Mouse (Mus musculus): ENCODE results near the gene Hist1h1t. TPM values are rescaled to one million over a fixed set of nuclear protein-coding genes. Genes with fewer than 3 reads are reported as not detected.
A peak's percentile ranks its signal among the peaks of the same experiment; 100 is the strongest.

Gene Hist1h1t
- polyA plus RNA-seq, 1 experiment = not detected

- no peak overlapping the region for H3K27ac ChIP-seq (ENCODE audit: insufficient read depth, low read length)
- H3K4me3 ChIP-seq (ENCODE audit: insufficient read depth, low read length) = no peak overlapping the region
- TF ChIP-seq CTCF (IDR thresholded peaks at IDR 0.05; ENCODE audit: extremely low read depth, insufficient read depth, low read length) (no peak), POLR2A (IDR thresholded peaks at IDR 0.05; ENCODE audit: extremely low read depth, insufficient read depth, low read length) (no peak)
- H3K4me1 ChIP-seq (ENCODE audit: control insufficient read depth, insufficient read depth, low read length) = peaks cover 2% of the 10 kb centered on the region; the same call in 1 of the 2 replicates
Measured at GRCm38 (mm10) chr13:23729706-23730105, 34.1 kb downstream of the Hist1h1t start.

DNA sequence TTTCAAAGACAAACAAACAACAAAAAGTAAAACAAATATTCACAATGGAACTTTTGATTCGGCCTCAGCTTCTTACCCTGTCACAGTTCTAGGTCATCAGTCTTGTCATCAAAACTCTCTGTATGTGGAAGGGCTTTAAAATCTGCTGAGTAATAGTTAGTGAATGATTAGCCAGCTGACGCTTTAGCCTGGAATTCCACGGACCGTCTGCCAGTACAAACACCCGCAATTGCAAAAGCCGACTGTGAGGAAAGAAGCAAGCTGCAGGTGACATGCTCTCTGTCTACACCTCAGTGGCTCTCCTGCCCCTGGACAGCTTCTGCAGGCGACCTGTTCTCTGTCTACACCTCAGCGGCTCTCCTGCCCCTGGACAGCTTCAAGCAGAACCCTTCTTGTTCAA is 34.9 kb downstream of the Hist1h1t start:
- Histone ChIP-seq H3K4me1 (ENCODE audit: control insufficient read depth, insufficient read depth, low read length) (peaks cover 2% of the 10 kb centered on the region; the same call in 1 of the 2 replicates), H3K27ac (ENCODE audit: insufficient read depth, low read length) (no peak overlapping the region), H3K4me3 (ENCODE audit: insufficient read depth, low read length) (no peak overlapping the region)
- no peak for TF ChIP-seq CTCF (IDR thresholded peaks at IDR 0.05; ENCODE audit: extremely low read depth, insufficient read depth, low read length)
- TF ChIP-seq POLR2A (IDR thresholded peaks at IDR 0.05; ENCODE audit: extremely low read depth, insufficient read depth, low read length) = no peak

GRCm38 (mm10) chr13:23732156-23732804 is 36.7 kb downstream of the Hist1h1t start:
- Histone ChIP-seq H3K27ac (ENCODE audit: insufficient read depth, low read length) (no peak overlapping the region), H3K4me1 (ENCODE audit: control insufficient read depth, insufficient read depth, low read length) (peaks cover 2% of the 10 kb centered on the region; the same call in 1 of the 2 replicates), H3K4me3 (ENCODE audit: insufficient read depth, low read length) (no peak overlapping the region)
- TF ChIP-seq POLR2A (IDR thresholded peaks at IDR 0.05; ENCODE audit: extremely low read depth, insufficient read depth, low read length) (no peak), CTCF (IDR thresholded peaks at IDR 0.05; ENCODE audit: extremely low read depth, insufficient read depth, low read length) (peak; percentile 88)

DNA sequence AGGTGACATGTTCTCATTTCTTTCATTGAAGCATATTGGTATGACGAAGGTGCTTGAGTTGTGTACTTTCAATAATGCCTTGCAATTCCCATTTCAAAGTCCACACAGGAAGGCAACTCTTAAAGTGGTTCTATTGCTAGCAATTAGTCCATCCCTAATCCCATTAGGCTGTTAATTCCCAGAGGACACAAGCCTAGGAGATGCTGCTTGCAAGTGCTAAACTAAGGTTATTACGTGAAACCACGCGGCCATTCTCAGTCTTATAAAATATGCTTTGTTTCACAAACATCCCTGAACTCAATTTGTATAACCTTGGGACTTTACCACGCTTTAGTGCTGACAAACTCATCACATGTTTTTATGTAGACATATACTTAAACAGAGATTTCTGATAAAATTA is 41.5 kb downstream of the Hist1h1t start:
- Histone ChIP-seq H3K4me3 (ENCODE audit: insufficient read depth, low read length) (no peak overlapping the region), H3K4me1 (ENCODE audit: control insufficient read depth, insufficient read depth, low read length) (peaks cover 1% of the 10 kb centered on the region; the same call in 1 of the 2 replicates), H3K27ac (ENCODE audit: insufficient read depth, low read length) (no peak overlapping the region)
- TF ChIP-seq CTCF (IDR thresholded peaks at IDR 0.05; ENCODE audit: extremely low read depth, insufficient read depth, low read length) (no peak), POLR2A (IDR thresholded peaks at IDR 0.05; ENCODE audit: extremely low read depth, insufficient read depth, low read length) (no peak)

DNA sequence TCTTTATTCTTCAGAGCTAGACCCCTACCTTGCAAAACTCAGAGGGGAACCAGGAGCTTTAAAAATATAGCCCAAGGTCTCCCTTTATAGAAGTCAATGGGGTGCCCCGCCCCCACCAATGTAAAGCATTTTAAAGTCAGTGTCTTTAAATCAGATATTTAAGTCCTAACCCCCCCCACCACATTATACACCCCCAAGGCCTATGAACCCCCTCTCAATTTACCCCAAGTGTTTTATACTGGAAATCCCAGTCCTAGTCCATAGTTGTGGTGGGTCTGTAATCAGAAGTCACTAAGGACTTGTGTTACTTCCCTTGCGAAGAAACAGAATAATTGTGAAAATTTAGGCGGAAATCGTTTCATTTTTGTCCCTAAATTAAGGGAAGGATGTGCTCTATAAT is 42.4 kb downstream of the Hist1h1t start:
- Histone ChIP-seq H3K4me3 (ENCODE audit: insufficient read depth, low read length) (peak overlapping the region; percentile 67; the same call in 1 of the 2 replicates), H3K4me1 (ENCODE audit: control insufficient read depth, insufficient read depth, low read length) (no peaks in the 10 kb centered on the region), H3K27ac (ENCODE audit: insufficient read depth, low read length) (peak overlapping the region; percentile 60; the same call in 1 of the 2 replicates)
- TF ChIP-seq POLR2A (IDR thresholded peaks at IDR 0.05; ENCODE audit: extremely low read depth, insufficient read depth, low read length) (no peak), CTCF (IDR thresholded peaks at IDR 0.05; ENCODE audit: extremely low read depth, insufficient read depth, low read length) (no peak)

DNA sequence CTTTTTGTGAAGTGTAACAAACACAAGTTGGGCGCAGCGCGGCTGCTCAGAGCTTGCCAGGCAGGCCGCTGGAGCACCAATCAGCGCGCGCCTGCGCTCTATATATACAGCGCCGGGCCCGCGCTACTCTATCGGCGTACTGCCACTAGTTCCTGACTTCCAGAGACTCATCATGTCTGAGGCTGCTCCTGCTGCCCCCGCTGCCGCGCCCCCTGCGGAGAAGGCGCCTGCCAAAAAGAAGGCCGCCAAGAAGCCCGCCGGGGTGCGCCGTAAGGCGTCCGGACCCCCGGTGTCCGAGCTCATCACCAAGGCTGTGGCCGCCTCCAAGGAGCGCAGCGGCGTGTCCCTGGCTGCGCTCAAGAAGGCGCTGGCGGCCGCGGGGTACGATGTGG is 43.1 kb downstream of the Hist1h1t start, which contains the start of gene Hist1h1c:
Gene Hist1h1c (plus strand): TSS at position 132 of the 392 bp plus-strand sequence.
- peak within 1 kb of the TSS; percentile 73 for H3K27ac ChIP-seq (ENCODE audit: insufficient read depth, low read length)
- no peaks in the 10 kb centered on the region for H3K4me1 ChIP-seq (ENCODE audit: control insufficient read depth, insufficient read depth, low read length)
- peak within 1 kb of the TSS; percentile 67 for H3K4me3 ChIP-seq (ENCODE audit: insufficient read depth, low read length)
- TF ChIP-seq CTCF (IDR thresholded peaks at IDR 0.05; ENCODE audit: extremely low read depth, insufficient read depth, low read length) = no peak
- peak; percentile 97 for TF ChIP-seq POLR2A (IDR thresholded peaks at IDR 0.05; ENCODE audit: extremely low read depth, insufficient read depth, low read length)

DNA sequence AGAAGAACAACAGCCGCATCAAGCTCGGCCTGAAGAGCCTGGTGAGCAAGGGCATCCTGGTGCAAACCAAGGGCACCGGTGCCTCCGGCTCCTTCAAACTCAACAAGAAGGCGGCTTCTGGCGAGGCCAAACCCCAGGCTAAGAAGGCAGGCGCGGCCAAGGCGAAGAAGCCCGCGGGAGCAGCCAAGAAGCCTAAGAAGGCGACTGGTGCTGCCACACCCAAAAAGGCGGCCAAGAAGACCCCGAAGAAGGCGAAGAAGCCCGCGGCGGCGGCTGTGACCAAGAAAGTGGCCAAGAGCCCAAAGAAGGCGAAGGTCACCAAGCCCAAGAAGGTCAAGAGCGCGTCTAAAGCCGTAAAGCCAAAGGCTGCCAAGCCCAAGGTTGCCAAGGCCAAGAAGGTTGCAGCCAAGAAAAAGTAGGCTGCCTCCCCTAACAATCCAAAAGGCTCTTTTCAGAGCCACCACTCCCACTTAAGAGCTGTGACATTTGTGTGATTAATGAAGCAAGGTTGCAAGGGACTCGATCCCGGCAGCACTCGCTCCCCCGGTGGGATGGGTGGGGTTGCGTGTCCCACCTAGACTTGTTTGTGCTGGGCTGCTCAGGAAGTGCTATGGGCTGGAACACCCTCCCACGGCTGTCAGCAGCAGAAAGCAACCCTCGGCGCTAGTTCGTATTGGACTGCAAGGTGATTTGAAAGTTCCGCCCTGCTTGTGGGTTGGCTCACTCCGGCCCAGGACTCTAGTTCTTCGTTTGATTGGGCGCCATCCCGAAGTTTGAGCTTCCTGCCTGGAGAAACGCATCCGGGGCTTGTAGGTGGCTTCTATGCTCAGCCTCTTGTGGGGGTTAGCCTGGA is 43.7 kb downstream of the Hist1h1t start:
- Histone ChIP-seq H3K4me1 (ENCODE audit: control insufficient read depth, insufficient read depth, low read length) (no peaks in the 10 kb centered on the region), H3K4me3 (ENCODE audit: insufficient read depth, low read length) (peak overlapping the region; percentile 67), H3K27ac (ENCODE audit: insufficient read depth, low read length) (peak overlapping the region; percentile 89)
- TF ChIP-seq POLR2A (IDR thresholded peaks at IDR 0.05; ENCODE audit: extremely low read depth, insufficient read depth, low read length) (peak; percentile 57; the same call in 1 of the 2 replicates), CTCF (IDR thresholded peaks at IDR 0.05; ENCODE audit: extremely low read depth, insufficient read depth, low read length) (no peak)

DNA sequence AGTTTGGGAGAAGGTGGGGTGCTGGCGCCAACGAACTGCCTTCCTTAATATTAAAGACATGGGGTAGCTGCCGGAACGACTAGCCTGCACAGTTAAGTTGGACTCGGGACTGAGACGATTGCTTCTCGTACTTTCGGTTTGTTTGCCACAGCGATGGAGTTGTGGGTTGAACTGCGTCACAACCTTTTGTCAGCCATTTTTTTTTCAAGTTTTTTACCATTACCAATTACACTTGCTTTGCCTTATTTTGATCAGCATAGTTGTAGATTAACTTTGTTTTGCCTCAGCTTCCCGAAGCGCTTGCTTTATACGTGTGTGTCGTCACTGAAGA is 44.3 kb downstream of the Hist1h1t start:
- Histone ChIP-seq H3K4me3 (ENCODE audit: insufficient read depth, low read length) (peak overlapping the region; percentile 67), H3K4me1 (ENCODE audit: control insufficient read depth, insufficient read depth, low read length) (no peaks in the 10 kb centered on the region), H3K27ac (ENCODE audit: insufficient read depth, low read length) (peak overlapping the region; percentile 89)
- no peak for TF ChIP-seq CTCF (IDR thresholded peaks at IDR 0.05; ENCODE audit: extremely low read depth, insufficient read depth, low read length)
- TF ChIP-seq POLR2A (IDR thresholded peaks at IDR 0.05; ENCODE audit: extremely low read depth, insufficient read depth, low read length) = no peak

DNA sequence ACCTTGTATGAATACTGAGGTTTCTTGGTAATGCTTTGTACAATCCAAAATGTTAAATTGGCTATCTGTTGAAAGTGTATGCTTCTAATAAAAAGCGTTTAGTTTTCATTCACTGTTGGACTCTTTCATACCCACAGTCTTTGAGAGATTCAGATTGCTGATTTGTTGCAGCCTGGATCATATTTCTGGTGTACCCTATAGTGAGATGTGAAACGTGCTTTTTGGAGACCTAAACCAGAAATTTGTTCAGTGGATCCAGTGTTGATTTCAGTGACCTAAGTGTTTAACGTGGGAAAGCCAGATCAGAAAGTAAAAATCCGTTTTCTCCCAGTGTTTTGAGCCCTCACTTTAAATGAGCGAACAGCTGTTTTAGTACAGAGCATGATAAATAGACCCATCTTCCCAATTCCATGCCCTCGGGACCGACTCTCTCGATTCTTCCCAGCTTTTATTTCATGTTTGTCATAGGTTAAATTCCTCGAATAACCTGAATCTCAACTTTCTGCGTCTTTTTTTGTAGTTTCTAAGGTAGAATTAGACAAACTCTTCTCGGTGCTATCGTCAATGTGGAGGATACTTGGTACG is 44.7 kb downstream of the Hist1h1t start:
- Histone ChIP-seq H3K4me1 (ENCODE audit: control insufficient read depth, insufficient read depth, low read length) (no peaks in the 10 kb centered on the region), H3K4me3 (ENCODE audit: insufficient read depth, low read length) (peak overlapping the region; percentile 67), H3K27ac (ENCODE audit: insufficient read depth, low read length) (peak overlapping the region; percentile 89; the same call in 1 of the 2 replicates)
- TF ChIP-seq POLR2A (IDR thresholded peaks at IDR 0.05; ENCODE audit: extremely low read depth, insufficient read depth, low read length) (no peak), CTCF (IDR thresholded peaks at IDR 0.05; ENCODE audit: extremely low read depth, insufficient read depth, low read length) (no peak)

Measured in cortical plate, adult 2 months (tissue).